Mouse (Mus musculus): ENCODE measurements around the gene Olfm1. TPM values are rescaled to one million over a fixed set of nuclear protein-coding genes. Genes with fewer than 3 reads are reported as not detected.

Olfm1 gene
- total and polyA plus RNA-seq, 3 experiments = 22.2 to 51.0 TPM; not detected in 1

- DNase-seq (ENCODE audit: low read depth, low spot score) = peak; percentile 82
- peaks cover 3 to 6% of the 10 kb centered on the region in 2 experiments; a peak in 2 of 4 replicates for H3K4me1 ChIP-seq (ENCODE audit: control insufficient read depth in 1 of 2, insufficient read depth in 2 of 2, low read length in 2 of 2)
- H3K79me2 ChIP-seq (ENCODE audit: control insufficient read depth, insufficient read depth, low read length, poor library complexity) = peaks cover 7% of the 10 kb centered on the region
- peaks cover 0 to 2% of the 10 kb centered on the region in 2 experiments; a peak in 3 of 4 replicates for H3K27me3 ChIP-seq (ENCODE audit: control insufficient read depth in 1 of 2, insufficient read depth in 2 of 2, low read length in 2 of 2)
- H3K9me3 ChIP-seq (replicated peaks; ENCODE audit: insufficient read depth, low read length) = no peaks in the 10 kb centered on the region
- H3K36me3 ChIP-seq (ENCODE audit: control insufficient read depth in 1 of 2, insufficient read depth in 2 of 2, low read length in 2 of 2) = no peaks in the 10 kb centered on the region; a peak in 1 of 4 replicates
- H3K27ac ChIP-seq (ENCODE audit: control insufficient read depth, low read depth, low read length) = peak overlapping the region; percentile 58
- H3K4me3 ChIP-seq (ENCODE audit: control insufficient read depth in 1 of 2, insufficient read depth in 1 of 2, low read depth in 2 of 2, low read length in 2 of 2) = peak overlapping the region; percentile 77 to 96
- peak overlapping the region; percentile 77 for H3K9ac ChIP-seq (ENCODE audit: control insufficient read depth, low read depth, low read length, poor library complexity, severe bottlenecking)
- TF ChIP-seq POLR2AphosphoS2 (IDR thresholded peaks at IDR 0.05; ENCODE audit: low read length) = no peak
- peak; percentile 50 to 92 (median 81); a peak in 5 of 6 replicates for TF ChIP-seq CTCF (IDR thresholded peaks at IDR 0.05 in 2 of 3, conservative IDR thresholded peaks at IDR 0.05 in 1 of 3; ENCODE audit: control insufficient read depth in 1 of 3, insufficient read depth in 1 of 3, low read depth in 2 of 3, low read length in 3 of 3, poor library complexity in 1 of 3, severe bottlenecking in 1 of 3)
- no peak for TF ChIP-seq MEF2A (IDR thresholded peaks at IDR 0.05; ENCODE audit: extremely low read depth, insufficient replicate concordance, low read depth, low read length, poor library complexity, severe bottlenecking)
- TF ChIP-seq ZMIZ1 (IDR thresholded peaks at IDR 0.05; ENCODE audit: low read depth, low read length) = 0 out of 2 replicates have a peak, but pooled peaks have one; percentile 40
- no peak for TF ChIP-seq TBP (IDR thresholded peaks at IDR 0.05; ENCODE audit: low read depth, low read length)
- TF ChIP-seq MAX (IDR thresholded peaks at IDR 0.05; ENCODE audit: low read length) = no peak
- TF ChIP-seq NRF1 (IDR thresholded peaks at IDR 0.05; ENCODE audit: insufficient read depth, low read depth, low read length, poor library complexity, severe bottlenecking) = peak; percentile 28; the same call in 1 of the 2 replicates
- TF ChIP-seq BHLHE40 (IDR thresholded peaks at IDR 0.05; ENCODE audit: borderline replicate concordance, low read depth, low read length) = no peak
- no peak for TF ChIP-seq GABPA (IDR thresholded peaks at IDR 0.05; ENCODE audit: low read depth, low read length)
- TF ChIP-seq POLR2A (IDR thresholded peaks at IDR 0.05; ENCODE audit: control insufficient read depth in 1 of 2, insufficient read depth in 1 of 2, low read depth in 1 of 2, low read length in 2 of 2, poor library complexity in 1 of 2) = no peak
- no peak for TF ChIP-seq RCOR1 (IDR thresholded peaks at IDR 0.05; ENCODE audit: low read depth, low read length)
- peak in 1 of 2 experiments; percentile 22; a peak in 1 of 4 replicates for TF ChIP-seq EP300 (IDR thresholded peaks at IDR 0.05; ENCODE audit: low read depth in 1 of 2, low read length in 2 of 2)
- no peak for TF ChIP-seq POLR2AphosphoS5 (IDR thresholded peaks at IDR 0.05; ENCODE audit: borderline replicate concordance, low read depth, low read length)
- TF ChIP-seq NELFE (IDR thresholded peaks at IDR 0.05; ENCODE audit: low read depth, low read length) = peak; percentile 44
- 0 out of 2 replicates have a peak, but pooled peaks have one; percentile 19 for TF ChIP-seq ZNF384 (IDR thresholded peaks at IDR 0.05; ENCODE audit: low read depth, low read length)
- no peak for TF ChIP-seq MYC (IDR thresholded peaks at IDR 0.05; ENCODE audit: low read depth, low read length)
- TF ChIP-seq RAD21 (IDR thresholded peaks at IDR 0.05; ENCODE audit: low read depth, low read length) = peak; percentile 45
- no peak for TF ChIP-seq GATA1 (IDR thresholded peaks at IDR 0.05; ENCODE audit: low read depth, low read length)
- peak; percentile 36; the same call in 1 of the 2 replicates for TF ChIP-seq MXI1 (IDR thresholded peaks at IDR 0.05; ENCODE audit: low read depth, low read length)
- TF ChIP-seq ZKSCAN1 (IDR thresholded peaks at IDR 0.05; ENCODE audit: low read depth, low read length) = no peak
- peak; percentile 76 for TF ChIP-seq SMC3 (IDR thresholded peaks at IDR 0.05; ENCODE audit: low read depth, low read length)
- no peak for TF ChIP-seq TAL1 (IDR thresholded peaks at IDR 0.05; ENCODE audit: low read length)
- TF ChIP-seq MAFK (IDR thresholded peaks at IDR 0.05; ENCODE audit: borderline replicate concordance, low read depth, low read length) = no peak
- peak; percentile 77 for TF ChIP-seq TCF12 (IDR thresholded peaks at IDR 0.05; ENCODE audit: low read depth, low read length)
- TF ChIP-seq USF1 (IDR thresholded peaks at IDR 0.05; ENCODE audit: low read depth, low read length) = no peak
- TF ChIP-seq E2F4 (IDR thresholded peaks at IDR 0.05; ENCODE audit: borderline replicate concordance, low read depth, low read length) = no peak
- no peak for TF ChIP-seq CHD2 (IDR thresholded peaks at IDR 0.05; ENCODE audit: low read length)
- no peak for TF ChIP-seq USF2 (IDR thresholded peaks at IDR 0.05; ENCODE audit: borderline replicate concordance in 1 of 2, insufficient read depth in 1 of 2, low read depth in 1 of 2, low read length in 2 of 2)
- 0 out of 2 replicates have a peak, but pooled peaks have one; percentile 50 for TF ChIP-seq SIN3A (IDR thresholded peaks at IDR 0.05; ENCODE audit: low read length)
- TF ChIP-seq HCFC1 (IDR thresholded peaks at IDR 0.05; ENCODE audit: low read depth, low read length) = 0 out of 2 replicates have a peak, but pooled peaks have one; percentile 29
- TF ChIP-seq MAZ (IDR thresholded peaks at IDR 0.05; ENCODE audit: low read depth, low read length) = peak; percentile 75; the same call in 1 of the 2 replicates
- TF ChIP-seq ETS1 (IDR thresholded peaks at IDR 0.05; ENCODE audit: low read depth, low read length) = no peak
- TF ChIP-seq ZC3H11A (IDR thresholded peaks at IDR 0.05; ENCODE audit: low read depth, low read length) = peak; percentile 42
- no peak for TF ChIP-seq KAT2A (conservative IDR thresholded peaks at IDR 0.05; ENCODE audit: low read depth, low read length)
- TF ChIP-seq UBTF (IDR thresholded peaks at IDR 0.05; ENCODE audit: borderline replicate concordance, insufficient read depth, low read depth, low read length) = no peak
- TF ChIP-seq CHD1 (IDR thresholded peaks at IDR 0.05; ENCODE audit: low read depth, low read length) = no peak
- peak; percentile 67 for TF ChIP-seq ELF1 (IDR thresholded peaks at IDR 0.05; ENCODE audit: low read depth, low read length)
Measured at GRCm38 (mm10) chr2:28205467-28205805, 12.6 kb downstream of the Olfm1 start.
